Mouse (Mus musculus) neural tube, embryonic 10.5 days (tissue): ENCODE measurements around the gene Hlcs.
A peak's percentile ranks its signal among the peaks of the same experiment; 100 is the strongest.

Experiments
- DNase-seq: peaks from one replicate; pipeline ENCODE4 v3.0.0-alpha.2; 2017; ENCODE audit warnings: low spot score; ENCODE audit errors: extremely low spot score

Gene Hlcs

DNA sequence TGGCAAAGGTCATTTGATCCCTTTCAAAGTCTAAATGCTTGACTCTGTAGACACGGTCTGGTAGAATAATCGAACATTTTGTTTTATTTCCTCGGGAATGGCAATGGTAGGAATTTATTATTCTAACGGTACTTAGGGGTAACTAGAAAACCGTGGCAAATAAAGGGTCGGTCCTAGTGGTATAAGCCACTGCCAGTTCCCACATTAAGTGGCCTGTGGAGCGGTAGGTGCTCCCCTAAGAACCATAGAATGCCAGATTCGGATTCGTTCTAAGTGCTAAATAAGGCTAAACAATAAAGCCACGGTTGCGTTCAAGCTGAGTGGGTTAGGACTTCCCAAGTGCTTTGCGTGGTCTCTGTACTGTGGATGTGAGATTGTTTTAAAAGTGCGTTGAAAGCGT, 216.9 kb downstream of the Hlcs start:
- peak; percentile 33 for DNase-seq

DNA sequence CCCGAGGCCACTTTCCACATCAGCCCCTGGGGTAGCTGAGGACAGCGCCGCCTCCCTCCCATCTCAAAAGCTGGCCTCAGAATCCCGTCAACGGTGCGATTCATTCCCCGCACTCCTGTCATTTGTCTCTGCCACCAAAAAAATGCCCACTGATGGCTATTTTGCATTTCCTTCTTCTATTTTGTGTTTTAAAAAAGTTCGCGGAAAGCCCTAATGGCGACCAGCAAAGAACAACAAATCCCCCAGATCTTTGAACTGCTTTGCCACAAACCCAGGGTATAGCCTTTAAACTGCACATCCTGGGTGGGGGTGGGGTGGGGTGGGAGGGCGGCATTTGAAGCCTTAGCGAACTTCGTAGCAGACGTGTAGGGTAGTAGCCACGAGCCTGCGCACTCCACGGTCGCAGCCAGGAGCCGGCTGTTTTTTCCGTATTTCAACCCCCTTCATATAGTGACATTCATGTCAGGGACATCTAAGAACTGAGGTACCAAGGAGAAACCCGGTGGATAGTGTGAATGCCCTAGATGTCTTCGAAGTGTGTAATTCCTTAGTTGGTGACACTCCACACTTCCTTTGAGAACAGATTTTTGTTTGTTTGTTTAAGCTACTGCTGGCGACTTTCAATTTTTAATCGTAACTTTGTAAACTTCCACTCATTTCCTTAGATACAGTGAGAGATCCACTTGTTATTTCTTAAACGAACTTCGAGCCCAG, 218.1 kb downstream of the Hlcs start:
- DNase-seq, result peak; percentile 62

DNA sequence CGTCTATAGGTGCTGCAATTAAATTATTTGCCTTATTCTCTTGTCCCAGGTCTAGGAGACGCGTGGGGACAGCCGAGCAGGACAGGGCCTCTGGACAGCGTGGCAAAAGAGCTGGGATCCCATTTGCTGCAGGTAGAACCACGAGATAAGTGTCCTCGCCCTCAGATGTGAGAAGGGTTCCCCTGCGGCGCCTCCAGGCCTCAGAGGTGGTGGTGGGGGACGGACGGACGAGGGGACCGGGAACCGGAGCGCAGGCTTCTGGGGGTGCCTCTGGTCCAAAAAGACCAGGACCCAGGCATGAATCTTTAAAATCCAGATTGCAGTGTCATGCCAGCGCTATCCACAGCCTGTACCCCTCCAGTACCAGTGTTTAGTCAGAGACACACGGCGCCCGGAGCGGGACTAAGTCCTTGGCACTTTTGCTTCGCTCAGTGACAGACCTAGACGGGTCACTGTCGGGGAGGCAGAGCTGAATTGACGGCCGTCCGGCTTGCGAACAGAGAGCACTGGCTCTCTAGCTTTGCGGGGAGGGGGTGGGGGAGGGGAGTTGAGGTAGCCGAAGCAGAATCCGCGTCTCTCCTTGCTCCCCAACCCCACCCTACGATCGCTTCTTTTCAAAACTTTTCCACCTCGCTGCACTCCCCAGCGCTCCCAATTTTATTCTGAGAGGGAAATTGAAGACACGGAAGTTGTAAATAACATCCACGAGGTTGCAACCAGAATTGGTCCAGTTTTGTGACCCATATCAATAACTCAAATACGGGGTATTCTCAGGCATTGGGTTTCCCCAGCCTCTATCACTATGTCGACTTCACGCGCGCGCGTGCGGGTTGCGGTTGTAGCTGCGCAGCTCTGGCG, 218.9 kb downstream of the Hlcs start:
- peak; percentile 67 for DNase-seq

DNA sequence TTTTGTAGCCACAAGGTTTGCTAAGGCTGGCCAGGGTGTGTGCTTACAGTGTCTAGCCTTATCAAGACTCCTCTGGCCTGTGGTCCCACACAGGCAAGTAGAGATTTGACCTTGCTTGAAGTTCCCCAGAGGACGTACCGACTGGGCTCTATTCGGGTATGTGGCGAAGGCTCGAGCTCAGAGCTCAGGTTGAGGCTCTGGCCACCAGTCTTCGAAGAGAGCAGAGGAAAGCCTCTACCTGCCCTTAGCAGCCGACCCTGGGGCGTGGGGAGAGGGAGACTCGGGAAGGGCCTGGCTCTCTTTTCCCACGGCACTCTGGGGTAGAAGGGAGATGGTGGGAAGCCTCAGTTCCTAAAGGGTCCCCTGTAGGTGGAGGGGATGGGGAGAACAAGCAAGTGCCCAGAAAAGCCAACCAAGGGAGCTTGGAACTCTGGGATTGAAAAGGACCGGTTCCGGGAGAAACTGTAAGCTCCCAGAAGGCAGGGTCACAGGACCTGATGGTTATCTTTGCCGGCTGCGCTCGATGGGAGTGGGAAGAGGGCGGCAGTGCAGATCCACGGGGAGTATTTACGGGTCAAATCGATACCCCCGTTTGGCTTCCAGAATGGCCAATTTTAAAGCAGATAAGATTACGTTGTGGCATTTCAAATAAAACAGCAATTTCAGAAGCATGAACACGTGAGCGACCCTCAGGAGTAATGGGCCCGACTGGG, 220.1 kb downstream of the Hlcs start:
- peak; percentile 64 for DNase-seq

DNA sequence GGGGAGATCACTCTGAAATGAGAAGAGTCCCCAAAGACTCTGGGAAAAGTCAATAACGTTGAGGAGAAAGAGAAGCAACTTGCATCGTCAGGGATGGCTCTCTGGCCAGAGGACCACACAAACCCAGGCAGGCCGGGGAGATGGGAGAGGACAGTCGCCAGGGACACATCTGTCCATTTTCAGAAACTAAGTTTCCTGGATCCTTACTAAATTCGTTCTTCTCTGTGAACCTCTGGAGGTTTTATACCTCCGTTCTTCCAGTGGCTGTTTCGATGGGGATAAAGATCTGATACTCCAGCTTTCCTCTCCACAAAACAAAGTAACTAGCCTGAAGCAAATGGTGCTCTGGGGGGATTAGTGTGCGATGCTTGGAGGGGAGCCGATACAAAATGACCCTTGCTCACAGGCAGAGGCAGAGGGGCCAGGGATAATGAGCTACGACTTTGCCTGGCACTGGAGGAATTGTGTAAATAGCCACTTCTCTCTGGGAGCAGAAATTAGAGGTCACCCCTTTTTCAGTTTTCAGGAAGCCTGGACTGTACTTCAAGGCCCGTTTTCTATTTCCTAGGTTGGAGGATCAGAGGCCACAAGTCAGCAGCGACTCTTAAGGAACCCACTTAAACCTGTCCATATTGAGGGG, 220.7 kb downstream of the Hlcs start:
- DNase-seq, result peak; percentile 49

DNA sequence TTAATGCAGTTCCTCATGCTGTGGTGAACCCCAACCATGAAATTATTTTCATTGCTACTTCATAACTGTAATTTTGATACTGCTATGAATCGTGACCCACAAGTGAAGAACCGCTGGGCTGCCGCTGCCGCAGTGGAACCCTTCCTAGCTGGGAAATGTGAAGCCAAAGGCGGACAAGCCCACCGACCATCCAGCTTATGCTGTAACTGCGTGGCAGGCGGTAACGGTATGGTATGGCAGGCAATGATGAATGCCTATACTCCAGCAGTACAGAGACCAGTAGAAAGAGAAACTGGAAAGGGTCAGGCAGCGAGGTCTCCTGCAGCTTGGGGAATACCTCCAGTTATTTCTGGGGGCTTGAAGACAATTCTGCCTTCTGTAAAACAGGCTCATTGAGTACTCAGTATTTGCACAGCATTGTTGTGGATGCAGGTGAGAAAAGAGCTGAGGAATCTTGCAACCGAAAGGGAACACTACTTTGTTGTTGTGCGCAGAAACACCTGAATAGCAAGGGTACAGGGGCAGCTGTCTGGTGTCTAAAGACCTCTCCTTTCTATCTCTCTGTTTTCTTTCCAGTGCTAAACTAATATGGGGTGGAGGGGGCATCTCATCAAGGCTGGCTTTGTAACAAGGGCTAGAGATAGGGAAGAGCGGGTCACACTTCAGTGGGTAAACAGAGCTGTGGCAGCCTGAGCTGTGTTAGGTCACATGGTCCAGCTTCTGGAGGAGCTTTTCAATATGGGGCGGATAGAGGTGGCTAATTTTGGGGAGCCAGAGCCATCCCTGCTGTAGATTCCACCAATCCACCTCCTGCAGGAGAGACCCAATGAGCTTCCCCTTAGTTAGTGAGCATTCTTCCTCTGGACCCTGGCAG, 224.3 kb downstream of the Hlcs start:
- peak; percentile 47 for DNase-seq

DNA sequence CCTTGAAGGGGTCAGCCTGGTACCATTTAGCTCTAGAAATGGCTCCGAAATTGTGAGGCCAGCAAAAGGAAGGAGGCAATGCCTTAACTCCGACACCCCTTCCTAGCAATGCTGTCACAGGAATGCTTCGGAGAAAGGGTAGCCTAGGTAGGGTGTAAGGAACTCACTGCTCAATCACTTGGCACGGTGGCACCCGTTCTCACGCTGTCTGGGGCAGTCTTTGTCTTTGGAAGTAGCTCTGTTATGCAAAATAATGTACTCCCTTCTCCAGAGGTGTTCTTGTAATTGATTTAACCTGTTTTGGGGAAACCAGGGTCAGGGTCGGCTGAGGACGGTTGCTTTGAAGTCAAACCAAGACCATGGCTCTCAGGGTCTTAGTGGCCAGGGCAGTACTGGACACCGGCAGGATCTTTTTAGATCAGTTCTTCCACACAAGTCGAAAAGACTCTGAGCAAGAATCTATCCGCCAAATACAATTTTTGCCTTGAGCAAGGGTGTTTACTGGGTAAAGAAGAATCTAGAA, 225.1 kb downstream of the Hlcs start:
- DNase-seq, result peak; percentile 37

DNA sequence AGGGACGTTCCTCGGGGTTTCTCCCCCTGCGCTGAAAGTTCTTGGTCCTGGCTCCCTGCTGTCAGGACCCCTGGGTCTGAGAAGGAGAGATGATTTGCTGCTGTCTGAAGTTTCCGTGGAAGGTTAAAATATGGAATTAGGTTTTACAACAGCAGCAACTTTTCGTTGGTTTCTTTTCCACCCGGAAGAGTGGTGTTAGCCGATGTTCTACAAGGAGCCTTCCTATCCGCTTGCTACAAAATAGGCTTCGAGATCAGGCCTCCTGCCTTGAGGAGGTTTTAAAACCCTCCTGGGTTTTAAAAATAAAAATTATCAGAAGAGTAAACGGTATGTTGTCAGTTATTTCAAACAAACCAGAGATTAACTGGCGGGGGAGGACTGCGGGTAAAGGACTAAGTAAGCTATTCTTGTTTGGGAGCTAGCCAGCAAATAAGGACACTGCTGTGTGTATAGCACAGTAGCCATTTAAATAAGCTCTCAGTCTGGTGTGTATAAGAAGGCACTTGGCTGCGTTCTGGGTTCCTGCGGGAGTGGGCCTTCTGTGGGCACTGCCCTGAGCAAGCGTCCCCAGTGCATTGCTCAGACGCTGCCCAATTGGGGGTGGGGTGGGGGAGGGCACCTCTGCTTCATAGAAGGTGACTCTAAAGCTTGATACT, 225.7 kb downstream of the Hlcs start:
- peak; percentile 50 for DNase-seq

DNA sequence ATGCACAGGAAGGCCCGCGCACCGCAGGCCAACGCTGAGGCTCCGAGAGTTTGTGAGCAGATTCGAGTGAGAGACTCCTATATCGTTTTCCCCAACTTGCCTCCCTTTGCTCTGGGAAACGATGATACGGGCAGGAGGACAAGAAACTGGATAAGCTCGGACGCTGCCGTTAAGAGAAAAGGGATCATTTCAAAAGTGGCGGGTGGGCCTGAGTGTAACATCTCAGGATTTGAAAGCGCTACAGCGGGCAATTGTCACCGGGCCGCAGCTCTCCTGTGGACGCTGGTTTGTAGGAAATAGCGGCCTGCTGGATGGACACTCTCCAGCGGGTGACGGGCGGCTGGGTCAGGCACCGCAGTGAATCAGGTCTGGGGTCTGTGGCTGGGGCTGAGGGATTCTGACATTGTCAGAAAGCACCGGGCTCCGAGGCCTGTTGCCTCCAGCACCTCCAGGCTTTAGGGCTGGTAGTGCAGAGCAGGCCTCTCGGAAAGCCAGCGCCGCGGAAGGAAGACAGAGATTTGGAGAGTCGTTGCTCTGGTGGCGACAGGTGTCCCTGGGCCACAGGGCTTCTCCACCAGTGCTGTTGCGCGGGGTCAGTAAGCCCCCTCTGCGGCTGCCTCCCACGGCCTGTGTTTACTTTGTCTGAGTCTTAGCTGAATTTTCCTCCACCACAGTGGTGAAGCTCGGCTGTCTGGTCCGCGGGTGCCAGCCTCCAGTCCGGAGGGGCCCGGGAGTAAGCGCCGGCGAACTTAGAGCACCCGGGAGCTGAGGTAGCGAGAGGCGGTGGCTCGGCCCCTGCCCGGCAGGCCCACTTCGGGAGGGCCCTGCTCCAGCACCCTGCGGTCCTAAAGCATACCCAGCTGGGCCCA, 226.4 kb downstream of the Hlcs start:
- peak; percentile 78 for DNase-seq

DNA sequence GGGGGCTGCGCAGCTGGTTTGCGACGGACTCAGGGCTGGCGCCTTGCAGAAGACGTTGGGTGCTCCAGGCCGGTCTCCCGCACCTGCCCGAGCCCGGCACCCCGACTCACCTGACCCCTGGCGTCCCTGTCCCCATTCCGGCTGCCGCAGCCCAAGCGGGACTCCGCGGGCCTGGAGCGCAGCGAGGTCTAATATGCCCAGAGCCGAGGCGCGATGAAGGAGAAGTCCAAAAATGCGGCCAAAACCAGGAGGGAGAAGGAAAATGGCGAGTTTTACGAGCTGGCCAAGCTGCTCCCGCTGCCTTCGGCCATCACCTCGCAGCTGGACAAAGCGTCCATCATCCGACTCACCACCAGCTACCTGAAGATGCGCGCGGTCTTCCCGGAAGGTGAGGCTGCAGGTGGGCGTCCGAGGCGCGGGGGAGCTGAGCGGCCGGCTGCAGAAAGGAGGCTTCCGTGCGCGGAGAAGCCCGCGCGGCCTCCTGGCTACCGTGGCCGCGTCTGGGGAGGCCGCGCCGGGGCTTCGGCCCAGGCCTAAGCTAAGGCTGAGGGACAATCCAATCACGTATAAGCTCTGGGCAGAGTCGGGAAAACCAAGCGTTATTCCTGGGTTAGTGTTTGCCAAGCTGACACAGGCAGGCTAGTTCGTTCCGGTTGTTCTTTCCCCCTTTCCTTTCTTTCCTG, 227.6 kb downstream of the Hlcs start:
- DNase-seq, result peak; percentile 75

DNA sequence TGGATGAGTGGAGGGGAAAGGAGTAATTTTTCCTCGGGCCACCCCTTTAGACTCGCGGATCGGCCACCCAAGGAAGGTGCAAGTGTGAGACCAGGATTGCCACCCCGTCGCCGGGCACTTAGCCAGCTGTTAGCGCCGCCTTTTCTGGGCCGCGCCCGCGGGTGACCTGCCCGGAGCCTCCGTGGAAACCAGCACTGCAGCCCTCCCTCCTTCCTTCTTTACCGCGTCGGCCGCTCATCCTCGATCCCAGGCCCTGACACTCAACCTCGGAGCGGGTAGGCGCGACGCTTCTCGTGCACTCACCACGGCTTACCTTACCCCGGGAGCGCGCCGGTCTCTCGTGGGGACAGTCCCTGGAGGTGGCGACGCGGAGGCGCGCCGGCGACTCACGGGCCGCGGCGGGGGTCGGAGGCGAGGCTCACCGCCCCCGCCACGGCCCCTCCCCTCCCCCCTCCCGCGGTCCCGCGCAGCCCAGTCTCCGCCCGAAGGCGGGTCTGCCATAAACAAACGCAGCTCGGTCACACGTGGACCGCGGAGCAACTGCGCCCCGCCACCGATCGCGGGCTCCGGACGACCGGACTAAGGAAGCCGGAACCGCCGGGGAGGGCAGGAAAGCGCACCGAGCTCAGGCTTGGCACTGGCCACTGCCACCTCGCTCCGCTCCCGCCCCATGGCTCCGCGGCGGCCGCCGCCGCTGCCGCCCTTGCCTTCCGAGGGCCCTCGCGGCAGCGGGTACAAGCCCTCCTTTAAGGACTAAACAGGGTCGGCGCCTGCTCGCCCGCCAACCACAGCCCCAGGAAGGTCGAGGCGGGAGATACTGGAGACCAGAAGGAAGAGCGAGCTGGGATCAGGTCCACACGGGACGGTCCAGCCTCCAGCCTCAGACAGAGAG, 228.4 kb downstream of the Hlcs start, which contains the start of gene Sim2:
TSS of gene Sim2 (plus strand) at position 221 of the 892 bp plus-strand sequence.
- peak; percentile 58 for DNase-seq

DNA sequence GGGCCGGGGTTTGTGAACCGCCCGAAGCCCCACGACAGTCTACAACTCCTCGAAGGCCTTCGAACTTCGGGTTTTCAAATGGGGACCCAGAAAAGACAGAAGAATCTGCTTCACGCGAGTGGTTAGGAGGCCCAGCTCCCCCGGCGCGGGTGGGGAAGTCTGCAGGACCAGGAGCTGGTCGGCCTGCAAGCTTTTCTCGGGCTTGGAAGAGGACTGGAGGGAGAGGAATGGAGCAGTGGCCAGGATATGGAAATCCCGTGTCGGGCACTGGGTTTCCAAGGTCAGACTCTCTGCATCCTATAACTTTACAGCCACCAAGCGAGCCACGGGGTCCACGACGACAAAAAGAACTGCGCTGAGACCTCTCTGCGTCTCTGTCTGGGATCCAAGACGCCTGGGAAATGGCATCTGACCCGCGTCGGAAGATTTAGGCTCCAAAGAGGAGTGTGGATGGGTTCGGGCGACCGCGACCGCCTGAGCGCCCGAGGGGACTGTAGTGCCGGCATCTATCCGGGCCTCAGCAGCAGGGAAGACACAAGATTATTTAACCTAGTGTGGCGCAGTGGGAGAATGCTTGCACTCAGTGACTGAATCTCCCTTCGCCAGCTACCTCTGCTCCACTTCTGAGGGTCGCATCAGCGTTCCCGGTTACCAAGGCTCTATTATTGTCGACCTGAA, 229.4 kb downstream of the Hlcs start:
- DNase-seq, result peak; percentile 74

DNA sequence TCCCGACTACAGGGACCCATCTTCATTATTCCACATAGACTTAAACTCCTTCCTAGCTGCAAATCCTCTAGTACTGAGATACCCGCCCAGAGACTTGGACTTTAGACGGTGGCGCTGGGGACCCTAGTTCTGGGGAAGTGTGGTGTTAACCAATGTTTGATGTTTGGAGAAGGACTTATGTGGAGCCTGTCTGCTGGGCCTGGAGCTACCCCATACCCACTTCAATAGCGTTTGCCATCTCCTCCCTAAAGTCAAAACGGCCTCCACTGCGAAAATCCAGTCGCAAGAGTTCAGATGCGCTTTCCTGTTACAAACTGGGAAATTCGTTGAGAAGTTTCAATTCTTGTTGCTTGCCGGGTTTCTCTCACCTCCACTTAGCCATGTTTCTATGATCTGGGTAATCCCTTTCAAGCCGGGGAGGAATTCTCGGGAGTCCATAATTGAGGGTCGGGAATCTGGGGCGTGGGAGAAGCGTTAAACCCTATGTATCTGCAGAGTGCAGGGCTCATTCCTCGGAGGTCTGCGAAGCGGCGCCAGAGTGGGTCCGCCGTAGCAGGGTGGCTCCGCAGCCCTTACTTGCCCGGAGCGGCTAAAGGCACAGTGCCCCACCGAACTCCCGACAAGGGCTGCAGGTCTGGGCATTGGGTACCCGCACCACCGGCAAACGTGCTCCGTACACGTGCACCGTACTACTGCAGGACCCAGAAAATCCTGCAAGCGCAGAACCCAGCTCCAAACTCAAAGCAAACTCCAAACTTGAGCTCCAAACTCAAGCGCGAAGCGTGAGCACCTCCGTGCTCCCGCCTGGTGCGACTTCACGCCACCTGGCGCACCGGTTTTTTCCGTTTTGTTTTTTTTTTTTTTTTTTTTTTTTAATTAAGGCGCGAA, 230.2 kb downstream of the Hlcs start:
- DNase-seq, result peak; percentile 58

DNA sequence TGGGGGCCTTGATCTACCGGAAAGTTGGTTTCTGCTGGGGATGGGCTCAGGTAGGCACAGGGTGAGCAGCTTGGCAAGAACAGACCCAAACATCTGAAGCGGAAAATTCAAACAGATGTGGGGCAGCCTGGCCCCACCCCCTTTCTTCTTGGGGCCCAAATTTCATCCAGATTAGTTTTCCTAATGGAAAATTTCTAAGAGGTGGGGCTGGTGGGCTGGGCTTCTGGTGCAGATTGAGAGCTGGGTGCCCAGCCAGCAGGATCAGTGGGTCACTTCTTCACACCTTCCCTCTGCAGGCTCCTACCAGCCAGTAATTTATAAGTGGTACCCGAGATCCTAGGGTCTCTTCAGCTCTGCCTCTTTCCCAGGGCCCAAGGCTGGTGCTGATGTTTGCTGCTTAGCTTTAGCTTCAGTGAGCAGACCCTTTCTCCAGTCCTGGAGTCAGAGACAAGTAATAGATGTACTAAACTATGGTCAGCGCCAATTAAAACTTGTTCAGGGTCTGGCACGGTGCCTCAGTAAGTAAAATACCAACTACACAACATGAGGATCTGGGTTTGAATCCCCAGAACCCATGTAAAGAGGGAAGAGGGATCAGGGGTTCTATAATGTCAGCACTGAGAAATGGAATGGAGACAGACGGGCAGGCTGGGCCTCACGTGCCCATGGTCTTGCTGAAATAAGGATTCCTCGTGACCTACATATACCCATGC, 231.2 kb downstream of the Hlcs start:
- peak; percentile 40 for DNase-seq

DNA sequence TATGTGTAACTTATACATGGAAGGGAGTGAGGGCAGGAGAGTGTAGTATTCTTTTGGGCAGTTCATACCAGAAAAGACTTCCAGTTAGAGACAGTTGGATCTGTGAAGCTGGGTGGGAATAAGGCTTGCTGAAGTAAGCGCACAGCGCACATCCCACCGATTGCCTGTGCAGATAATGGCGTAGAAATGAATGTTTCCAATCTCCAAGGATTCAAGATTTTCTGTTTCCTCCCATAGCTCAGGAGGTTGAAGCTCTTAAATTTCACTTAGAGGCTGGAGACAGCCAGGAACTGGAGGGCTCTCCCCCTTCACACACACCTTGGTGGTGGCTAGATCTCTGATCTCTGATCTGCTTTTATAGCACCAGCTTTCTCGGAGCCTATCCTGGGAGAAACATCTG, 231.8 kb downstream of the Hlcs start:
- peak; percentile 22 for DNase-seq
